Mouse (Mus musculus) kidney, adult 2 months (tissue): ENCODE data around the gene Smc4.

Experiments used
- CTCF ChIP-seq: fragments of 200-500 bp; conservative IDR thresholded peaks from 2 replicates; pipeline ENCODE4 v1.5.1; 2011; ENCODE audit warnings: low read depth, mild to moderate bottlenecking, control low read depth, low read length, moderate library complexity, mixed read lengths; ENCODE audit not compliant: insufficient read depth, insufficient read length
- POLR2A ChIP-seq: fragments of 200-500 bp; IDR thresholded peaks from one replicate; pipeline ENCODE4 v1.6.1; 2011; ENCODE audit warnings: low read depth, low read length, control low read depth

- TF ChIP-seq POLR2A (no peak), CTCF (no peak)
These were observed at the start of gene Smc4, which contains the start of gene Ift80 for GRCm38 (mm10) chr3:69004437-69005337.
